Mouse (Mus musculus): ENCODE data around the gene Kptn. TPM values are rescaled to one million over a fixed set of nuclear protein-coding genes. Genes with fewer than 3 reads are reported as not detected.

Gene Kptn
- polyA plus RNA-seq (2016; fragmentation: Nextera tagmentation; extraction: Ambion mirVana) = 29.4 and 31.0 TPM in 2 replicates

GRCm38 (mm10) chr7:16119569-16120261 lies at the start of gene Kptn:
TSS of gene Kptn (plus strand) at chr7:16119895.
- Histone ChIP-seq H3K9me3 (replicated peaks) (no peaks in the 10 kb centered on the region), H3K4me1 (replicated peaks) (peaks cover 10% of the 10 kb centered on the region), H3K27me3 (replicated peaks) (no peaks in the 10 kb centered on the region), H3K9ac (peak within 1 kb of the TSS; percentile 76), H3K27ac (ENCODE audit: poor library complexity, severe bottlenecking) (peak within 1 kb of the TSS; percentile 88), H3K36me3 (peaks cover 38% of the 10 kb centered on the region), H3K4me2 (peak within 1 kb of the TSS; percentile 65), H3K4me3 (peak within 1 kb of the TSS; percentile 68)
- ATAC-seq (ENCODE audit: insufficient number of reproducible peaks, low FRiP score) = peak; percentile 87
- WGBS = 1% methylated on average over 33 of the region's 33 CpGs

DNA sequence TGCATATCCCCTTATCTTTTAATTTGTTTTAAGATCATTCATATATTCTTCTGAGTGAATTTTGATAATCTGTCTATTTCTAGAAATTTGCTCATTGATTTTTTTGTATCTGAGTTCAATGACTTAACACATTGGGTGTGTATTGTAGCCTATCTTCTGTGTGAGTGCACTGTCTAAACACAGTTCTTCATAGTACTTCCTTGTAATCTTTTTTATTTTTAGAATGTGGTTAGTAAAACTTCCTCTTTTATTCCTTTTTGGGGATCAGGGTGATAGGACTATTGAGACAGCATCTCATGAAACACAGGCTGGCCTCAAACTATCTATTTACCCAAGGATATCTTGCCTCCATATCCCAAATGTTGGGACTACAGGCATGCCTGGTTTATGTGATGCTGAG lies 48.8 kb upstream of the Kptn start:
- H3K9ac ChIP-seq = no peak overlapping the region
- H3K4me2 ChIP-seq = no peak overlapping the region
- no peaks in the 10 kb centered on the region for H3K36me3 ChIP-seq
- no peak for ATAC-seq (ENCODE audit: insufficient number of reproducible peaks, low FRiP score)
- H3K27ac ChIP-seq (ENCODE audit: poor library complexity, severe bottlenecking) = no peak overlapping the region
- no peaks in the 10 kb centered on the region for H3K27me3 ChIP-seq (replicated peaks)
- H3K9me3 ChIP-seq (replicated peaks) = no peaks in the 10 kb centered on the region
- no peaks in the 10 kb centered on the region for H3K4me1 ChIP-seq (replicated peaks)
- no peak overlapping the region for H3K4me3 ChIP-seq

DNA sequence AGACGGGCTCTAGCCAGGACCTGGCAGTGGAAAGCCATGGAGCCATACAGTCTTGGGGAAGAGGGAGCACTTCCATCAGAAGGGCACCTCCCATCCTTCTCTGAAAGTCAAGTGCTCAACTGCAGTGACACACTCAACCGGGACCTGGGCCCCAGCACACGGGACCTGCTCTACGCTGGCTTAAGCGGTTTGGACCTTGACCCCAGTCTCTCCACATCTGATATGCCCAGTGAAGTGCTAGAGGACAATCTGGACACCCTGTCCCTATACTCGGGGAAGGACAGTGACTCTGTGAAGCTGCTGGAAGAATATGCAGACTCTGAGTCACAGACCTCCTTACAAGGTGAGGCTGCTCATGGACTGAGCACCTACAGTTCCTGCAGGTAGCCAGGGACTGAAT lies 47.8 kb upstream of the Kptn start:
- H3K4me3 ChIP-seq = no peak overlapping the region
- H3K27ac ChIP-seq (ENCODE audit: poor library complexity, severe bottlenecking) = no peak overlapping the region
- H3K4me1 ChIP-seq (replicated peaks) = no peaks in the 10 kb centered on the region
- H3K36me3 ChIP-seq = no peaks in the 10 kb centered on the region
- H3K9me3 ChIP-seq (replicated peaks) = no peaks in the 10 kb centered on the region
- no peak for ATAC-seq (ENCODE audit: insufficient number of reproducible peaks, low FRiP score)
- no peaks in the 10 kb centered on the region; the same call in 1 of the 2 replicates for H3K27me3 ChIP-seq (replicated peaks)
- H3K9ac ChIP-seq = no peak overlapping the region
- no peak overlapping the region for H3K4me2 ChIP-seq
- 68% methylated on average over 6 of the region's 6 CpGs for WGBS

GRCm38 (mm10) chr7:16079947-16080346 lies 39.7 kb upstream of the Kptn start:
- H3K9me3 ChIP-seq (replicated peaks) = no peaks in the 10 kb centered on the region
- ATAC-seq (ENCODE audit: insufficient number of reproducible peaks, low FRiP score) = no peak
- H3K4me3 ChIP-seq = no peak overlapping the region
- H3K36me3 ChIP-seq = no peaks in the 10 kb centered on the region
- 66% methylated on average over 1 of the region's 1 CpGs for WGBS
- no peak overlapping the region for H3K9ac ChIP-seq
- H3K4me2 ChIP-seq = no peak overlapping the region
- H3K27ac ChIP-seq (ENCODE audit: poor library complexity, severe bottlenecking) = no peak overlapping the region
- peaks cover 6% of the 10 kb centered on the region for H3K4me1 ChIP-seq (replicated peaks)
- peaks cover 12% of the 10 kb centered on the region for H3K27me3 ChIP-seq (replicated peaks)

DNA sequence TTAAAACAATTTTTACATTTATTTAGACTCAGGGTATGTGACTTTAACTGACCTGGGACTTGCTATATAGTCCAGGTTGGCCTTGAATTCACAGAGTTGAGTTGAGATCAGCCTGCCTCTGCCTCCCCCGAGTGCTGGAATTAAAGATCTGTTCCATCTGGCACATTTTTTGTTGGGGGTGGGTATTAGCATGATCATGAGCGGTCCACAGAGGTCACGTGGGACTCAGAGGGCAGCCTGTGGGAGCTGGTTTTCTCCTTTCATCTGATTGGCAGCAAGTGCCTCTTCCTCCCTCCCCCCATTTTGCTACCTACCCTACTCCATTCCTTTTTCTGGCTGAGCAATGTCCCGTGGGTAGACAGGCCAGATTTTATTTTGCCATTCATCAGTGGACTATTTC lies 39.1 kb upstream of the Kptn start:
- no peak overlapping the region for H3K4me3 ChIP-seq
- peaks cover 12% of the 10 kb centered on the region for H3K27me3 ChIP-seq (replicated peaks)
- no peaks in the 10 kb centered on the region for H3K36me3 ChIP-seq
- no peaks in the 10 kb centered on the region for H3K9me3 ChIP-seq (replicated peaks)
- H3K27ac ChIP-seq (ENCODE audit: poor library complexity, severe bottlenecking) = no peak overlapping the region
- H3K4me2 ChIP-seq = no peak overlapping the region
- H3K4me1 ChIP-seq (replicated peaks) = peaks cover 6% of the 10 kb centered on the region
- WGBS = 66% methylated on average over 4 of the region's 4 CpGs
- H3K9ac ChIP-seq = no peak overlapping the region
- no peak for ATAC-seq (ENCODE audit: insufficient number of reproducible peaks, low FRiP score)

- Histone ChIP-seq H3K4me2 (no peak overlapping the region), H3K27me3 (replicated peaks) (peaks cover 16% of the 10 kb centered on the region), H3K36me3 (no peaks in the 10 kb centered on the region), H3K27ac (ENCODE audit: poor library complexity, severe bottlenecking) (no peak overlapping the region), H3K9me3 (replicated peaks) (no peaks in the 10 kb centered on the region), H3K4me3 (no peak overlapping the region), H3K9ac (0 out of 2 replicates have a peak overlapping the region, but pooled peaks have one; percentile 42), H3K4me1 (replicated peaks) (peaks cover 6% of the 10 kb centered on the region)
- no peak for ATAC-seq (ENCODE audit: insufficient number of reproducible peaks, low FRiP score)
- 58% methylated on average over 4 of the region's 4 CpGs for WGBS
Observed at GRCm38 (mm10) chr7:16083361-16083760, 36.3 kb upstream of the Kptn start.

DNA sequence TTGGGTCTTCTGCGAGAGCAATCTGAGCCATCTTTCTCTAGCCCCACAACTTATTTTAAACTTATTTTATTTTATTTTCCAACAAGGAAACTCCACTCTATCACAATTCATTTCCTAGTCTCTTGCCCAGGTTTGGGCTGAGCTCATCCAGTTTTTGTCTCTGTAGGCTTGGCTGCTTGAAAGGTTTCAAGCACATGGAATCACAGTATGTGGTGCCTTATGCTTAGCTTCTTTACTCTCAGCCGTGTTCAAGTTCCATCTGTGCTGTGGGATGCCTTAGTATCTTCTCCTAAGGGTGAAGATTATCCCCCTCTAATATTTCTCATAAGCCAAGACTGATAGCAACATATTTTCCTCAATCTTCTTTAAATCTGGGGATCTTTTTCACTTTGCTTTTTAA lies 32.1 kb upstream of the Kptn start:
- H3K9me3 ChIP-seq (replicated peaks) = no peaks in the 10 kb centered on the region
- H3K27me3 ChIP-seq (replicated peaks) = peaks cover 21% of the 10 kb centered on the region; the same call in 1 of the 2 replicates
- peaks cover 6% of the 10 kb centered on the region for H3K4me1 ChIP-seq (replicated peaks)
- 70% methylated on average over 2 of the region's 2 CpGs for WGBS
- H3K36me3 ChIP-seq = no peaks in the 10 kb centered on the region
- no peak overlapping the region for H3K9ac ChIP-seq
- no peak overlapping the region for H3K4me2 ChIP-seq
- no peak overlapping the region for H3K27ac ChIP-seq (ENCODE audit: poor library complexity, severe bottlenecking)
- no peak for ATAC-seq (ENCODE audit: insufficient number of reproducible peaks, low FRiP score)
- H3K4me3 ChIP-seq = no peak overlapping the region

GRCm38 (mm10) chr7:16094592-16094991 lies 25.1 kb upstream of the Kptn start:
- Histone ChIP-seq H3K9ac (no peak overlapping the region), H3K27ac (ENCODE audit: poor library complexity, severe bottlenecking) (no peak overlapping the region), H3K4me2 (no peak overlapping the region), H3K4me3 (no peak overlapping the region), H3K36me3 (no peaks in the 10 kb centered on the region), H3K9me3 (replicated peaks) (no peaks in the 10 kb centered on the region), H3K4me1 (replicated peaks) (peaks cover 6% of the 10 kb centered on the region), H3K27me3 (replicated peaks) (peaks cover 31% of the 10 kb centered on the region)
- no peak for ATAC-seq (ENCODE audit: insufficient number of reproducible peaks, low FRiP score)
- 57% methylated on average over 3 of the region's 3 CpGs for WGBS

DNA sequence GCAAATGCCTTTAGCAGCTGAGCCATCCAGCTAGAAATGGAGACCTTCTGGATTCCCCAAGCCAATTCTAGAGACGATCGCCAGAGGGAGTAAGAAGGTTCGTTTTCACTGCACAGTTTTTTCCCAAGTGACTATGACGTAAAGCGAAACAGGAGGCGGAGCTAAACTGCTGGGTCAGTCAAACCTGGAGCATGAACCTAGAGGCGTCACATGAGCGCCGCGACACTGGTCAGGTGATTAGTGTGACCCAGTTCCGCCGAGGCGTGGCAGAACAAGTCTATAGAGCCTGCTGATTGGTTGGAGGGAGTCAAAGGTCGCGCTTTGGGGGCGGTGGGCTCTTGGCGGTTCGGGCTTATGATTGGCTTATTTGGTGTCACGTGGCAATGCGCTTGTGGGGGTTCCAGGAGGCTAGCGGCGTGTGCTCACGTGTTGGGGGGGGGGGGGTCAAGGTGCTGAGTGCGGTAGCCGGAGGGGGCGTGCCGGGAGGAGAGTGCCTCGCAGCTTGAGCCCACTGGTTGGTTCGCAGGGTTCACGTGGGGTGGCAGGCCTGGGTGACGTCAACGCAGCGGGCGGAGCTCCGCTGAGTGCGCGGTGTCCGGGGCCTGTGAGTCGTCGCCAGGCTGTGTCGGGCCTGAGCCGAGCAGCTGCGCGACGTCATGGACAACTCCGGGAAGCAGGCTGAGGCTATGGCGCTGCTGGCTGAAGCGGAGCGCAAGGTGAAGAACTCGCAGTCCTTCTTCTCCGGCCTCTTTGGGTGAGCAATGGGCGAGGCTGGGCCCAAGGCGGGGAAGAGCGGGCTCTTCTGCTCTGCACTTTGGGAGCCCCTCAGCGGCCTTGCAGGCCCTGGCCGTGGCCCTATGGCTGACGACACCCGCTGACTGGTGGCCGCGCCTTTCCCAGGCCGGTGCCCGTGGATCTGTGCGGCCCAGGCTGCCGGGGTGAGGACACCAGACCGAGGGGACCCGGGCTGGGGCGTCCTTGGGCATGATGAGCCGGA lies 21.4 kb upstream of the Kptn start, which contains the start of gene Napa:
TSS of gene Napa (plus strand) at position 438 of the 997 bp plus-strand sequence.
- peak; percentile 99 for ATAC-seq (ENCODE audit: insufficient number of reproducible peaks, low FRiP score)
- Histone ChIP-seq H3K9ac (peak within 1 kb of the TSS; percentile 98), H3K36me3 (peaks cover 21% of the 10 kb centered on the region), H3K4me1 (replicated peaks) (peaks cover 36% of the 10 kb centered on the region), H3K4me3 (peak within 1 kb of the TSS; percentile 93), H3K27ac (ENCODE audit: poor library complexity, severe bottlenecking) (peak within 1 kb of the TSS; percentile 88), H3K9me3 (replicated peaks) (no peaks in the 10 kb centered on the region), H3K27me3 (replicated peaks) (peaks cover 17% of the 10 kb centered on the region), H3K4me2 (peak within 1 kb of the TSS; percentile 94)
- WGBS = under 1% methylated on average over 68 of the region's 68 CpGs

- Histone ChIP-seq H3K27me3 (replicated peaks) (peaks cover 13% of the 10 kb centered on the region), H3K4me2 (peak overlapping the region; percentile 94), H3K4me1 (replicated peaks) (peaks cover 43% of the 10 kb centered on the region), H3K9ac (peak overlapping the region; percentile 98; the same call in 1 of the 2 replicates), H3K4me3 (peak overlapping the region; percentile 93), H3K36me3 (peaks cover 35% of the 10 kb centered on the region), H3K9me3 (replicated peaks) (no peaks in the 10 kb centered on the region), H3K27ac (ENCODE audit: poor library complexity, severe bottlenecking) (no peak overlapping the region)
- WGBS = 70% methylated on average over 4 of the region's 4 CpGs
- no peak for ATAC-seq (ENCODE audit: insufficient number of reproducible peaks, low FRiP score)
Observed at GRCm38 (mm10) chr7:16099901-16100300, 19.8 kb upstream of the Kptn start.

DNA sequence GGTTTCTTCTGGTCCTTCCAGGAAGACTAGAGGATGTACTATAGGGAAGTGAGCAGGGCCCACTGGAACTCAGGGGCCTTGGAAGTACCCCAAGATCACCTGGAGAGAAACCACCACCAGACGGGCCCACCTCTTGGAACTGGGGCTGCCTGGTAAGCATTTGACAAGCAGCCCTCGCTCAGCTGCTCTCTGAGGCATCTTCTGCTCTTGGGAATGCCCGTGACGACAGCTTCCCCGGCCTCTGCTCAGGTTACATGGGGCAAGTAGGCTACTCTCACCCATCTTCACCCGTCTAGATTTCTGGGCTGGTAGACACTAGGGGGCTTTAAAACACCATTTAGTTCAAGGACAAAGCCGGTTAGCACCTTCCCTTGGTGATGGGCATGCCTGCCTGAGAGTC lies 18.6 kb upstream of the Kptn start:
- Histone ChIP-seq H3K36me3 (peaks cover 40% of the 10 kb centered on the region), H3K27me3 (replicated peaks) (0 out of 2 replicates have a peak, but pooled peaks cover 2% of the 10 kb centered on the region), H3K4me3 (no peak overlapping the region), H3K4me1 (replicated peaks) (peaks cover 43% of the 10 kb centered on the region), H3K9ac (no peak overlapping the region), H3K9me3 (replicated peaks) (no peaks in the 10 kb centered on the region), H3K4me2 (no peak overlapping the region), H3K27ac (ENCODE audit: poor library complexity, severe bottlenecking) (no peak overlapping the region)
- ATAC-seq (ENCODE audit: insufficient number of reproducible peaks, low FRiP score) = no peak
- WGBS = 72% methylated on average over 7 of the region's 7 CpGs
